Mouse (Mus musculus) CD8-positive naive resting alpha-beta T cell, adult 57 days (primary cell): ENCODE data around the gene Trp73. TPM values are rescaled to one million over a fixed set of nuclear protein-coding genes. Genes with fewer than 3 reads are reported as not detected.

Experiments
- total RNA-seq: library from RNA; stranded (reverse); gene quantifications from one replicate; pipeline ENCODE4 v1.2.4, GENCODE M21; 2023

The Trp73 gene
- not detected for total RNA-seq

DNA sequence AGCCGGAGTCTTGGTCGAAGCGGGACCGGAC, at the start of gene Trp73:
TSS of gene Trp73 (minus strand) at position 27 of the 31 bp plus-strand sequence.

DNA sequence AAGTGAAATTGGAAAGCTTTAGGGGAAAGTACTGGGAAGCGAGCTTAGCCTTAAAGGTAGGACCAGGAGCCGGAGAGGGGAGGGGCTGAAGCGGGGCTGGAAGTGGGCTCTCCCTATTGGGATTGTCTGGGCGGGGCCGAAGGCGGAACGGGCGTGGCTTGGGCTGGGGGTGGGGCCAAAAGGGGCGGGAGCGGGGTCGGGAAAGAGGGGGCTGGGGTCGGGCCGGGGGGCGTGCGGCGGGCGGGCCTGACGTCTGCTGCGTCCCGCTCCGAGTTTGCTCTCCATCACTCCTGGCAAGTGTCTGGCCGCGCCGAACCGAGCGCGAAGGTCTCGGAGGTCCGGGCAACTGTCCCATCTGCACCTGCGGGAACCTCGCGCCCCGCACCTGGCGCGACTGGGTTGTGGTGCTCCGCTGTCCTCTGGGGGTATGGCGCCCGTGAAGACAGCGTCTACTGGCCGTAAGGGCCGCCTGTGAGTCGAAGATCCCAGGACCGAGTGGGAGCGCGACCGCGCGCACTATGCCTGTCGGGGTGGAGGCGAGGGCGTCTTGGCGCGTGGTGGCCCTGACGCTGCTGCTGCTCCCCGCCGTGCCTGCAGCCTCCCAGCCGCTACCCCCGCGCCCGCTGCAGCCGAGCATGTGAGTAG, 30.6 kb upstream of the Trp73 start, which contains the start of gene Megf6:
TSS of gene Megf6 (plus strand) at position 225 of the 645 bp plus-strand sequence.

DNA sequence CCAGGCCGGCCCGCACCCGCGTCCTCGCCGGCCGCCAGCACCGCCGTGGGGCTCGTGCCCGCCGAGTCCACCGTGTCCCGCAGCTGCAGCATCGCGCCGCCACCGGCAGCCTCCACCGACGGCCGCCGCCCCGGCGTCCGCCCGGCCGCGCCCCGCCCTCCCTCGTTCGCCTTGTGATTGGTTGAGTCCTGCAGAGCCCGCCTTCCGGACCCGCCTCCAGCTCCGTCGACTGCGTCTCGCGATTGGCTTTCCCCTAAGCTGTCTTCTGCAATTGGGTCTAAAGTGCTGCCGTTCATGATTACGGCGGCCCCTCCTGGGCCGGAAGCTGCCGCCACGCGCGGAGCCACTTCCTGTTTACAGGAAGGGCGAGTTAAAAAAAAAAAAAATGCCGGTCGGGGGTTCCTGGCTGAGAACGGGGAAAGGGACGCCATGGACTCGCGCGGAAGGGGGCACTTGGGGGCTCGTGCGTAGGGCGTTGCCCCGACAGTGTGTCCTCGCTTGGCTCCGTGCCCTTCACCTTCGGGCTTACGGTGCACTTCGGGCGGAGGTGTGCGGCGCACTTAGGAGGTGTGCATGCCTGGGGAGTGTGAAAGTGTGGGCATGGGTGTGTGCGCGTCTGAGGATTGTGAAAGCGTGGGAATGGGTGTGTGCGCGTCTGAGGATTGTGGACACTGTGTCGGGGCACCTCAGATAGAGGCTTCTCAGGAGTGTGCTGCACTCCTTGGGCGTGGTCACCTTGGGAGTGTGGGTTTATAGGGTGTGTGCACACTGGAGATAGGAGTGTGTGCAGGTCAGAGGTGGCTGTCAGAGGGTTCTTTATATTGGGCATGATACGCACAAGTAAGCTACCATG, 20.8 kb upstream of the Trp73 start, which contains the start of gene Tprgl:
TSS of gene Tprgl (minus strand) at position 129 of the 853 bp plus-strand sequence.

DNA sequence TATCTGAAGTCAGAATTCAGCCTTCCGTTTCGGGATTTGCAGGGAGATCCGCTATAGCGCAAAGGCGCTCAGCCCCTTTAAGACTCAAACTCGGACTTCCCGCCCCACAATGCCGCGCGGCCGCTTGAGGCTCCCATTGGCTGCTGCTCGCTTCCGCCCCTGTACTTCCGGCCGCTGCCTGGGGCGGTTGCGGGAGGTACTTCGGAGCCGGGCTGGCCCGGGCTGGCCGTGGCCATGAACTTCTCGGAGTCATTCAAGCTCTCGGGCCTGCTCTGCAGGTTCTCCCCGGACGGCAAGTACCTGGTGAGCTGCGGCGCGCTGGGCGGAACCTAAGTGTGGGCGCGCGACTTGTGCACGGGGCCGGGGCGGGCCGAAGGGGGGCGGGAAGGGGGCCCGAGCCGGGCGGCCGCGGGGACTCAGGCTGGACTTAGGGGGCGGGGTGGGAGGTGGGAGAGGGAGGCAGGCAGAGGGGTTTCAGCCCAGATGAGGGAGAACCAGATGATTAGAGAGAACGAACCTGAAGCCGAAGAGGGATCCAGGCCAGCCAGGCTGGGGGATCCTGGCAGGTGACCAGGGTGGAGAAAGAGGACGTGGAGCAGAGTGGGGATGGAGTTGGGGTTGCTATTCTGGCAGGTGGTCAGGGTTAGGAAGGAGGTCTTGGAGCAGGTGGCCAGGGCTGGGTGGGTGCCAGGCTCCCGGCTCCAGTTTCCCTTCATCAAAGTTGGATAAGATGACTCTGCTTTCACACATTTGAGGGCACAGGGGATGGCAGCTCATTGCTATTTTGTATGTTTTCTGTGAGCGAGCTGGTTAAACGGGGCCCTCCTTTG, 2.4 kb upstream of the Trp73 start, which contains the start of gene Wrap73:
TSS of gene Wrap73 (plus strand) at position 162 of the 830 bp plus-strand sequence.

DNA sequence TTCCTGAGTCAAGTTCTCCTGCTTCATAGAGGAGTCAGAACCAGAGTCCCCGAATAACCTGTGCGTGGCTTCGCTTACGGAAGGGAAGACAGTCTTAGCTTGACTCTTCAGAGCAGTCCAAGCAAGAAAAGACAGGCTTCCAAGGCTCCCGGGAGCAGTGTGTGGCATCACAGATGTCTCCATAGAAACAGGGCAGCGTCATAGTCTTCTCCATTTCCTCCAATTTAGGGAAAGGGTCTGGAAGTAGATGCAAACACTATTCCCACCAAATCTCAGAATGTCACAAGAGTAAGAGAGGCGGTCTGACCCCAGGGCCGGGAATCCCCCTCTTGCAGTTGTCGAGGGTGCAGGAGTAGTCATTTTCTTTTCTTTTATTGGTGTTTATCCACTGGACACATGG, 97.4 kb downstream of the Trp73 start, which contains the start of gene Ccdc27:
TSS of gene Ccdc27 (minus strand) at position 101 of the 400 bp plus-strand sequence.

DNA sequence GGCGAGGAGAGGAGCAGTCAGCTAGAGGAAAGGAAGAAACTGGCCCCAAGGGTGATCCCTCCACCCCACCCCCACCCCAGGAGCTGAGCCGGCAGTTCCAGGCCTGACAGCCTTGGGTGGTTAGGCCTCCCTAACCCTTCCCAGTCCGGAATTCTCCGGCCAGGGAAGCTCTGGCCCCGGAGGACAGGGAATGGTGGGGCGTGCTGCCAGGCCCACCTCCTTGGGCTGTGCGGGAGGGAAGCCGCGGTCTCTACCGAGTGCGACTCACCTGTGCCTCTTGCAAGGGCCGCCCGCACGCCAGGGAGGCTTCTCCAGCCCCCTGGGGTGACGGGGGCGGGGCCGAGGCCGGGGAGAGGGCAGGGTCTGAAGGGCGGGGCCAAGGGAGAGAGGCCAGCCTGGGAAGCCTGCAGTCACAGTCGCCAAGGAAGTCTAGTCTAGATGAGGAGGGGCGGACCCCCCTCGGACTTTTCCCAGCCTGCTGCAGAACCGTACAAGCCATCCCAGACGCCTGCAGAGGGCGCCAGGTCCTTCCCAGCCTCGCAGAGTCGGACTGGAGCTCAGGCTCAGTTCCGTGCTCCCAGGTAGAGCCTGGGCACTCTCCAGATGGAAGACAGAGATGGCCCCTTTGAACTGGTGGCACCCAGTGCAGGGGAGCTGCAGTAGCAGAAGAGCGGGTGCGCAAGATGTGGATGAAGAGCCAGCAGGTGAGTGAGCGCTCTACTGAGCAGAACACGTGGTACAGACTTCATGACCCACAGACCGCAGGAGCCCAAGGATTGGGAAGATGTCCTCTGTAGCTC, 114.2 kb downstream of the Trp73 start, which contains the start of gene Smim1:
TSS of gene Smim1 (minus strand) at position 590 of the 800 bp plus-strand sequence.

DNA sequence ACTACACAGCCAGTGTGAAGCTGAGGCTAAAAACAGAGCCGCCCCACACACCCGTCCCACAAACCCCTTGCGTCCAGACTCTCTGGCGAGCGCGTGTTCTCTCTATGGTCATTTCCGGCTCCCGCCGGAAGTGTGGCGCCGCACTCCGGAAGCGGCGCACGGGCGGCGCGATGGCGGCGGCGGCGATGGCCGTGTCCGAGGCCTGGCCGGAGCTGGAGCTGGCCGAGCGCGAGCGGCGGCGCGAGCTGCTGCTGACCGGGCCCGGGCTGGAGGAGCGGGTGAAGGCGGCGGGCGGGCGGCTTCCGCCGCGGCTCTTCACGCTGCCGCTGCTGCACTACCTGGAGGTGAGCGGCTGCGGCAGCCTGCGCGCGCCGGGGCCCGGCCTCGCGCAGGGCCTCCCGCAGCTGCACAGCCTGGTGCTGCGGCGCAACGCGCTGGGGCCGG, 128.3 kb downstream of the Trp73 start, which contains the start of gene Lrrc47:
TSS of gene Lrrc47 (plus strand) at position 86 of the 444 bp plus-strand sequence.

Other genes with a start within 250 kb of the Trp73 start
- gene A430005L14Rik, start 183.0 kb downstream of the Trp73 start, total RNA-seq = 18.5 TPM
- gene Dffb, start 165.1 kb downstream of the Trp73 start, total RNA-seq = 27.2 TPM
- 14.0 TPM for gene Cep104, start 165.0 kb downstream of the Trp73 start, total RNA-seq
- gene Lrrc47, start 128.5 kb downstream of the Trp73 start, total RNA-seq = 64.3 TPM
- gene Smim1, start 114.0 kb downstream of the Trp73 start, total RNA-seq = not detected
- gene Ccdc27, start 97.5 kb downstream of the Trp73 start, total RNA-seq = not detected
- gene Wrap73, start 2.2 kb upstream of the Trp73 start, total RNA-seq = 19.9 TPM
- gene Tprgl, start 20.5 kb upstream of the Trp73 start, total RNA-seq = 162 TPM
- gene Megf6, start 30.5 kb upstream of the Trp73 start, total RNA-seq = not detected
- gene Arhgef16, start 161.5 kb upstream of the Trp73 start, total RNA-seq = not detected
- gene B230104I21Rik, start 195.9 kb upstream of the Trp73 start, total RNA-seq = not detected